Comparison of ENCODE assay signal across 28 mouse cellular contexts in genomic region chr4:118395289-118395688, GRCm38 (mm10). TPM values are rescaled to one million over a fixed set of nuclear protein-coding genes. Genes with fewer than 3 reads are reported as not detected.
DNase-seq lines count a peak whose midpoint lies in the region; ATAC-seq and TF ChIP-seq lines count a peak whose summit lies in the region.
"Had no signal": no experiment of that assay in that cellular context is flagged by ENCODE, and none has a peak within 500 bp of the region (broad histone marks: within the 10 kb centered on the region; RNA-seq: fewer than 3 reads in every experiment).

No protein-coding gene starts in this region.

- no peaks in the 10 kb centered on the region for H3K27me3 ChIP-seq in heart, embryonic 15.5 days
- H3K27me3 ChIP-seq in lung, embryonic 16.5 days (ENCODE audit: control insufficient read depth, insufficient read depth, low read depth, low read length): no peaks in the 10 kb centered on the region
- H3K27me3 ChIP-seq: forebrain, embryonic 15.5 days; kidney, embryonic 15.5 days; liver, embryonic 13.5 days; lung, embryonic 15.5 days; midbrain, embryonic 13.5 days; neural tube, embryonic 13.5 days had no signal

- no peak overlapping the region for H3K9ac ChIP-seq in heart, embryonic 15.5 days
- H3K9ac ChIP-seq in lung, embryonic 16.5 days (ENCODE audit: low read length): no peak overlapping the region
- H3K9ac ChIP-seq: forebrain, embryonic 15.5 days; kidney, embryonic 15.5 days; liver, embryonic 13.5 days; lung, embryonic 15.5 days; midbrain, embryonic 13.5 days; neural tube, embryonic 13.5 days had no signal

- WGBS in heart, embryonic 15.5 days: 34% methylated on average over 4 of the region's 4 CpGs
- 55% methylated on average over 4 of the region's 4 CpGs for WGBS in lung, embryonic 16.5 days

- DNase-seq in heart, adult 11 months: no peak
- DNase-seq in lung, postnatal 4 days: no peak
- DNase-seq in left cerebral cortex, adult 2 months (ENCODE audit: extremely low spot score in 1 of 2, low spot score in 2 of 2): no peak
- DNase-seq: adrenal gland, postnatal 10 days; B cell, adult 2 months; cerebellum, adult 8-10 months; cerebellum, postnatal 25 days; gastrocnemius, postnatal 25 days; kidney, adult 18-20 months; kidney, postnatal 25 days; left cerebral cortex, postnatal 4 days; liver, embryonic 13.5 days; right cerebral cortex, postnatal 4 days; thymus, adult 18-20 months; thymus, postnatal 36 days had no signal

- H3K9me3 ChIP-seq in heart, embryonic 15.5 days (replicated peaks): no peaks in the 10 kb centered on the region
- H3K9me3 ChIP-seq in lung, embryonic 16.5 days (ENCODE audit: control insufficient read depth, low read length): no peaks in the 10 kb centered on the region
- H3K9me3 ChIP-seq: forebrain, embryonic 10.5 days; forebrain, embryonic 15.5 days; hindbrain, embryonic 10.5 days; kidney, embryonic 15.5 days; liver, embryonic 13.5 days; lung, embryonic 15.5 days; midbrain, embryonic 13.5 days; neural tube, embryonic 13.5 days had no signal

- H3K27ac ChIP-seq in heart, embryonic 15.5 days: peak overlapping the region; percentile 79
- no peak overlapping the region for H3K27ac ChIP-seq in lung, embryonic 16.5 days (ENCODE audit: low read length)
- H3K27ac ChIP-seq in left cerebral cortex, adult 2 months: no peak overlapping the region
- H3K27ac ChIP-seq: forebrain, embryonic 10.5 days; forebrain, embryonic 15.5 days; hindbrain, embryonic 10.5 days; kidney, embryonic 15.5 days; liver, embryonic 13.5 days; lung, embryonic 15.5 days; midbrain, embryonic 13.5 days; neural tube, embryonic 13.5 days; stomach, postnatal 0 days had no signal

- ATAC-seq in heart, embryonic 15.5 days (replicated peaks; ENCODE audit: insufficient number of reproducible peaks, insufficient read depth, low FRiP score, low read depth): no peak
- ATAC-seq in lung, embryonic 16.5 days (ENCODE audit: low read depth): peak; percentile 42; the same call in 1 of the 2 replicates
- 0 out of 2 replicates have a peak, but pooled peaks have one; percentile 25 for ATAC-seq in common myeloid progenitor, adult 5-6 weeks (replicated peaks; ENCODE audit: low read depth, poor library complexity, severe bottlenecking)
- peak; percentile 69 for ATAC-seq in megakaryocyte progenitor cell, adult 5-6 weeks (replicated peaks; ENCODE audit: poor library complexity)
- ATAC-seq: forebrain, embryonic 15.5 days; hindbrain, embryonic 16.5 days; midbrain, embryonic 13.5 days had no signal

- intact Hi-C loops in left cerebral cortex, adult 2 months (cut with DNase I): no loop called here

- H3K4me1 ChIP-seq in heart, embryonic 15.5 days (replicated peaks): peaks cover 24% of the 10 kb centered on the region
- H3K4me1 ChIP-seq in lung, embryonic 16.5 days (replicated peaks; ENCODE audit: control insufficient read depth, insufficient read depth, low read length): 0 out of 2 replicates have a peak, but pooled peaks cover 2% of the 10 kb centered on the region
- H3K4me1 ChIP-seq: forebrain, embryonic 10.5 days; forebrain, embryonic 15.5 days; hindbrain, embryonic 10.5 days; kidney, embryonic 15.5 days; liver, embryonic 13.5 days; lung, embryonic 15.5 days; midbrain, embryonic 13.5 days; neural tube, embryonic 13.5 days had no signal

- H3K4me2 ChIP-seq in heart, embryonic 15.5 days: no peak overlapping the region
- no peak overlapping the region for H3K4me2 ChIP-seq in lung, embryonic 16.5 days (ENCODE audit: low read depth, low read length)
- H3K4me2 ChIP-seq: forebrain, embryonic 15.5 days; kidney, embryonic 15.5 days; liver, embryonic 13.5 days; lung, embryonic 15.5 days; midbrain, embryonic 13.5 days; neural tube, embryonic 13.5 days had no signal

- TF ChIP-seq CTCF in left cerebral cortex, adult 2 months (IDR thresholded peaks at IDR 0.05): no peak

- H3K36me3 ChIP-seq in heart, embryonic 15.5 days: peaks cover 62% of the 10 kb centered on the region
- peaks cover 46% of the 10 kb centered on the region for H3K36me3 ChIP-seq in lung, embryonic 16.5 days (ENCODE audit: control insufficient read depth, insufficient read depth, low read length)

- no peak overlapping the region for H3K4me3 ChIP-seq in heart, embryonic 15.5 days
- H3K4me3 ChIP-seq in lung, embryonic 16.5 days (ENCODE audit: low read length): no peak overlapping the region
- H3K4me3 ChIP-seq in left cerebral cortex, adult 2 months: no peak overlapping the region
- H3K4me3 ChIP-seq: forebrain, embryonic 10.5 days; forebrain, embryonic 15.5 days; hindbrain, embryonic 10.5 days; kidney, embryonic 15.5 days; liver, embryonic 13.5 days; lung, embryonic 15.5 days; midbrain, embryonic 13.5 days; neural tube, embryonic 13.5 days had no signal

RNA-seq across cellular contexts. Expression of gene Szt2, which starts 13.8 kb away (rescaled TPM):
- 4.6 and 5.5 TPM in 2 replicates for polyA plus RNA-seq in heart, embryonic 15.5 days (2015; fragmentation: Nextera tagmentation; extraction: Ambion mirVana)
- polyA plus RNA-seq in lung, embryonic 16.5 days (2015; fragmentation: Nextera tagmentation; extraction: Ambion mirVana): 5.8 and 6.3 TPM in 2 replicates
- total RNA-seq in common myeloid progenitor, adult 5-6 weeks (2017): 4.4 and 5.3 TPM in 2 replicates
- 12.0 and 13.7 TPM in 2 replicates for total RNA-seq in megakaryocyte progenitor cell, adult 5-6 weeks (2015)
- total RNA-seq in megakaryocyte progenitor cell, adult 5-6 weeks (2017): 4.0 and 5.3 TPM in 2 replicates
- 10 to 100 TPM; 40.3 to 43.4 TPM for total RNA-seq in left cerebral cortex, adult 2 months (2021)

RNA-seq across cellular contexts. Expression of gene Med8, which starts 13.8 kb away (rescaled TPM):
- 60.6 and 68.7 TPM in 2 replicates for polyA plus RNA-seq in heart, embryonic 15.5 days (2015; fragmentation: Nextera tagmentation; extraction: Ambion mirVana)
- polyA plus RNA-seq in lung, embryonic 16.5 days (2015; fragmentation: Nextera tagmentation; extraction: Ambion mirVana): 87.8 and 90.1 TPM in 2 replicates
- 82.5 and 85.9 TPM in 2 replicates for total RNA-seq in common myeloid progenitor, adult 5-6 weeks (2017)
- total RNA-seq in megakaryocyte progenitor cell, adult 5-6 weeks (2015): 66.5 and 94.1 TPM in 2 replicates
- total RNA-seq in megakaryocyte progenitor cell, adult 5-6 weeks (2017): 90.5 and 104 TPM in 2 replicates
- total RNA-seq in left cerebral cortex, adult 2 months (2021): 10 to 100 TPM; 54.2 to 63.5 TPM

RNA-seq across cellular contexts. Expression of gene Elovl1, which starts 32.6 kb away (rescaled TPM):
- 54.2 and 73.7 TPM in 2 replicates for polyA plus RNA-seq in heart, embryonic 15.5 days (2015; fragmentation: Nextera tagmentation; extraction: Ambion mirVana)
- 111 and 116 TPM in 2 replicates for polyA plus RNA-seq in lung, embryonic 16.5 days (2015; fragmentation: Nextera tagmentation; extraction: Ambion mirVana)
- total RNA-seq in common myeloid progenitor, adult 5-6 weeks (2017): 44.8 and 65.7 TPM in 2 replicates
- 73.6 and 93.7 TPM in 2 replicates for total RNA-seq in megakaryocyte progenitor cell, adult 5-6 weeks (2015)
- 58.7 and 64.1 TPM in 2 replicates for total RNA-seq in megakaryocyte progenitor cell, adult 5-6 weeks (2017)
- 10 to 100 TPM; 18.6 to 25.3 TPM for total RNA-seq in left cerebral cortex, adult 2 months (2021)

RNA-seq across cellular contexts. Expression of gene Cdc20, which starts 41.9 kb away (rescaled TPM):
- 147 and 185 TPM in 2 replicates for polyA plus RNA-seq in heart, embryonic 15.5 days (2015; fragmentation: Nextera tagmentation; extraction: Ambion mirVana)
- 292 TPM in 2 replicates for polyA plus RNA-seq in lung, embryonic 16.5 days (2015; fragmentation: Nextera tagmentation; extraction: Ambion mirVana)
- 57.9 and 89.6 TPM in 2 replicates for total RNA-seq in common myeloid progenitor, adult 5-6 weeks (2017)
- total RNA-seq in megakaryocyte progenitor cell, adult 5-6 weeks (2015): 42.5 and 50.4 TPM in 2 replicates
- total RNA-seq in megakaryocyte progenitor cell, adult 5-6 weeks (2017): 87.4 and 89.5 TPM in 2 replicates
- total RNA-seq in left cerebral cortex, adult 2 months (2021): 1 to 10 TPM in 1 of 2 experiments, under 1 TPM in 1; 0.81 to 1.8 TPM
